Mouse (Mus musculus) thymus, postnatal 10 days (tissue): ENCODE data around the gene Cyb561.
A peak's percentile ranks its signal among the peaks of the same experiment; 100 is the strongest.

ENCODE experiments used
- DNase-seq, 2 experiments: peaks; one replicate each; pipeline ENCODE4 v3.0.0; 2021; ENCODE audit warnings: low spot score in 2 of 2

Gene Cyb561

DNA sequence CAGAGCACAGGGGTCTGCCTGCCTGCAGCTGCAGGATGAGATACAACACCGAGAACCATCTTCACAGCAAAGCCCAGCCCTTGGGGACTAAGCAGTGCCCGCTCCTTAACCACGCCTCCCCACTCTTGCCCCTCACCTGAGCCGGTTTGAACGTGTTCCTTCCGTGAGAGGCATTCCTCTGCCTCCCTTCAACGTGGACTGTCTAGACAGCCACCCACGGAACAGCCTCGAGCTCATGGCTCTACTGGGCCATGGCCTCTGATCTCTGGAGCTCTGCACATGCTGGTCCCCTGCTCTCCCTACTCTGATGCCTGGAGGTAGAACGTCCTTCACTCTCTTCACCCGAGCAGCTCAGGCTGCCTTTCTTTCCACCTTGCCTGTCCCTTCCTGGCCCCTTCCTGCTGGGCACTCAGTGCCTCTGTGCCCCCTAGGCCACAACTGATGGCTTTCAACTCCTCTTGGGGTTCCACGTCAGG, at the start of gene Cyb561:
Gene Cyb561, minus strand, starts transcription at position 426 of the 476 bp plus-strand sequence.
- no peak for DNase-seq

DNA sequence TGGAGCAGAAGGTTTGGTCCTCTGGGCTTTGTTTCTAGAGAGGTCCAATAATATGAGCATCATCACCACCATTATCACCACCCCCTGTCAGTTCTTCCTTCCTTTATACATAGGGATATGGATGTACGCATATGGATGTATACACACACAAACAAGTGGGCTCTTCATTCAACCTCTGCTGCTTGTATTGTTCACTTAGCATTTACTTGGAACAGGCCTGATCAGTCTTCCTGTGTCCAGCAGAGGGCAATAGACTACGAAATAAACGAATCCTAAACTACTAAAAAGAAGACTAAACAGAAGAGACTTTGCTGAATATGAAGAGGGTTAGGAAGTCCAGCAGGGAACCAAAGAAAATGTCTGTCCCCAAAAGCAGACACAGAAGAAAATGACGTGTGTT, 48.6 kb upstream of the Cyb561 start:
- DNase-seq, result peak in 1 of 2 experiments; percentile 27

- DNase-seq, result no peak
Measured at GRCm38 (mm10) chr11:106000062-106000461, 46.9 kb upstream of the Cyb561 start.

DNA sequence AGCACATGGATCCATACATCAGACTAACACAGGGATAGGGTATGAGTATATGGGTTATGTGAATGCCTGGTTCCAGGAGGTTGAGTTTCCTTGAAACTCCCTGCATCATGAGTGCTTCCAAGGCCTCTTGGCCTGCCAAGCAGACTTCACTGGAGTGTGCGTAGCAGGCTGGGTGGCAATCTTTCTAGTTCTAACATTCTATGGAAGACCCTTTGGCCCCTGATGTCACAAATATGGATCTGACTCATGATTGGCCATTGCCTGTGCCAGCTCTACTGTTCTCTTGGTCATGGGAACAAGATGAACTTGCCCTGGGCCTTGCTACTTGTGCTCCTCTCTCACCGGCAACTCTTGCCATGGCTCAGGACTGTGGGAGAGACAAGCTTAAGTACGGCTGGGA, 41.2 kb upstream of the Cyb561 start, which contains the start of gene Ace3:
Gene Ace3, plus strand, starts transcription at position 301 of the 400 bp plus-strand sequence.
- no peak for DNase-seq

DNA sequence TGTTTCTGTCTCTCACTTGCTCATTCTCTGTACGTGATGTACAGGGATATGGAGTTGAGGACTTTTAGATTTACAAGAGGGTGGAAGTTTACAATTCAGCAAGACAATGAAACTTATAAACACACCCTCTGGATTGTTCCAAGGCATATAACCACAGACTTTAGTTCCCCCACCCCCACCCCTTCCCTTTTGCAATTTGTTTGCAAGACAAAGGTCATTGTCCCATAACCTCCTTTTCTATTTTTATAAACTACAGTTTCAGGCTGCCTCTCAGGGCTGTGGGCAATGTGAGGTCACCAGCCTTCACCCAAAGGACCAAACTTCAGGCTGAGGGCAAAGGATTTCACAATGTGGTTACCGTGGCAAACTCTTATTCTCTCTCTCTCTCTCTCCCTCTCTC, 37.1 kb upstream of the Cyb561 start:
- DNase-seq, result no peak

DNA sequence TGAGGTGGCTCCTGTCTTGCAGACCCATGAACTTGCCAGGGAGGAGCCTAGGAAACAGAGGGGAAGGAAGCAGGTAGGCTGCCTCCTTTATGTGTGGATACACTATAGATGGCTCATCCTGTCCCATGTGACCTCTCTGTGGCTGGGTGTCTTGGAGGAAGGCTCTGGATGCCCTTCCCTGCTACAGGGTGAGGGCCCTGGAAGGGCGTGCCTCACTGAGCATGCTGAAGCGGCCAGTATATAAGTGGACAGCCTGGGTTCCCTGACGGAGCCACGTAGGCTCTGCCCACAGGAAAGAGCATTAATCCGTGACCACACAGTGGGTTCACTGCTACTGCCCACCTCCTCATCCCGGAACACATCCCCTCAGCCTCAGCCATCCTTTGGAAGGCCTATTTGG, 36.3 kb upstream of the Cyb561 start:
- DNase-seq, result no peak

DNA sequence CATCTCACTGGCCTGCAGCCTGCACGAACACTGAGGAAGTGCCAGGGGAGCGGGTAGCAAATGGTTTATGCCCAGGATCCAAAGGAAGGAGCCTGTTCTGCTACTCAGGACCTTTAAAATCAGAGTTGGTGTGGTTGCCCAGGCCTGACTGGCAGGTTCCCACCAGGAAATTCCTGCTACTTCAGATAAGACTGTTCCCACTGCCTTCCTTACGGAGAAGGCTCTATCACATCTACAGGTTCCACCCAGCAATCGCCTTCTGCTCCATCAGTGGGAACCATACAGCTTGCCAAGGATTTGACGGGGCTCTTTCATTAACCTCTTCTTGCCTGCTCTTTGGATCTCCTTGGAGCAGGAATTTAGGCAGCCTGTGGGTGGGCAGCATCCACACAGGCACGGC, 34.3 kb upstream of the Cyb561 start:
- DNase-seq, result no peak

- DNase-seq, result no peak
Measured at GRCm38 (mm10) chr11:105984452-105984851, 31.3 kb upstream of the Cyb561 start.

DNA sequence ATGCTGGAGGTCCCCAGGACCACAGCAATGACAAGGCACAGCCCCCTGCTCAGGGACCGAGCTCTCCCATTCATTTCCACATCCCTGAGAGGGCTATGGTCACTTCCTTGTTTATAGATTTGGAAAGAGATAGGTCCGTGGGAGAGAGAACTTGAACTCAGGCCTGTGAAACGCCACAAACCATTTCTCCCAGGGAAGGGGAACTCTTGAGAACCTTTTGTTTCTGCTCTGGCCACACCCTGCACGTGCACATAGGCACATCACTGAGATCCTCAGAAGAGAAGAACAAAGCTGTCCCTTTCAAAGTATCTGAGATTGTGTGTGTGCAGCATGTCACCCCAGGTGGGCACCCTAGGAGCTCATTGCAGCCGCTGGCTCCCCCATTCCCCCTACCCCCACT, 25.5 kb upstream of the Cyb561 start:
- no peak for DNase-seq

DNA sequence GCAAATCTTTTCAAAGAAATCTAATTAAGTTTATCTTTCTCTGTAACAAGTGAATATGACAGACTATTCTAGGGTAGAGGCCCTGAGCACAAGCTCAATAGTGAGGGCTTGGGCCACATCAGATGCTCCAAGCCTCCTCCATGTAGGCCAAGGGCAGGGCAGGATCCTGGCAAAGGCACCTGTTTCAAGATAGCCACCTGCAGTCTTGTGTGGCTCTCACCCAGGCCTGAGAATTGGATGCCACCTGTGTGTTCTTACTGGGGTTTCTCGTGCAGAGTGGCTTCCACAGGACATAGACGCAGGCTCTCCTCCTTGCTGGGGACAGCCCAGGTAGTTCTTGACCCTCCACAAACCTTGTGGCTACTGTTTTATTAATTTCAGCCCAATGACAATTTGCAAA, 25.1 kb upstream of the Cyb561 start:
- no peak for DNase-seq

- no peak for DNase-seq
Measured at GRCm38 (mm10) chr11:105975636-105976035, 22.5 kb upstream of the Cyb561 start.

GRCm38 (mm10) chr11:105975050-105975449, 21.9 kb upstream of the Cyb561 start:
- no peak for DNase-seq

DNA sequence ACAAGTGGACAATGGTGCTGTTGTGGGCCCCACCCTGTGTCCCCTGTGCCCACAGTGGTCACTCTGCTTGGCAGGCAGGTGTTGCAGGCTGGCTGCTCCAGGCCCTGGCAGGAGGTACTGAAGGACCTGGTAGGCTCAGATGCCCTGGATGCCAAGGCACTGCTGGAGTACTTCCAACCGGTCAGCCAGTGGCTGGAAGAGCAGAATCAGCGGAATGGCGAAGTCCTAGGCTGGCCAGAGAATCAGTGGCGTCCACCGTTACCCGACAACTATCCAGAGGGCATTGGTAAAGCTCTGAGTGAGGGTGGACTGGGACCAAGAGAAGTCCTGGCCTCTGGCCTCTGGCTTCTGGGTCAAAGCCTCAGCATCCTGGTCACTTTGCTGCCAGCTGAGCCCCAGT, 21.5 kb upstream of the Cyb561 start:
- DNase-seq, result no peak

- DNase-seq, result peak in 1 of 2 experiments; percentile 14
Measured at GRCm38 (mm10) chr11:105969516-105969915, 16.4 kb upstream of the Cyb561 start.

- no peak for DNase-seq
Measured at GRCm38 (mm10) chr11:105968948-105969347, 15.8 kb upstream of the Cyb561 start.

- no peak for DNase-seq
Measured at GRCm38 (mm10) chr11:105967741-105968574, 14.8 kb upstream of the Cyb561 start, which contains the start of gene Ace. Gene Ace, plus strand, starts transcription at chr11:105967945.

DNA sequence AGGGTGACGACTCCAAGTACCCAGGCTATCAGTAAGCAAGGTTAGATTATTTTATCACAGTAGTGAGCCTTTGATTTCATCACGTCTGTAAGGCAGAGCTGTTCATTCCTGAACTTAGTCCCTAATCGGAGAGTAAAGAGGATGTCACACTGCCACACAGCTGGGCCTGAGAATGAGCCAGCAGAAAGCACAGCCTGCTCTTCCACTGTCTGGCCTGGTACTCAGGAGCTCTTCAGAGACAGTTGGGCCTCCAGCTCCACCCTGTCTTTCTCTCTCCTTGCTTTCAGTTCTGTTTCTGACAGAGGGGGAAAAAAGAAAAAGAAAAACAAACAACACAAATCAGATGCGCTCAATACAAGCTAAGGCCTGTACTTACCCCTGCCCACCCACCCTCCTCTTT, 13.2 kb upstream of the Cyb561 start:
- no peak for DNase-seq

- no peak for DNase-seq
Measured at GRCm38 (mm10) chr11:105964691-105965090, 11.6 kb upstream of the Cyb561 start.

- DNase-seq, result no peak
Measured at GRCm38 (mm10) chr11:105959355-105959754, 6.2 kb upstream of the Cyb561 start.

DNA sequence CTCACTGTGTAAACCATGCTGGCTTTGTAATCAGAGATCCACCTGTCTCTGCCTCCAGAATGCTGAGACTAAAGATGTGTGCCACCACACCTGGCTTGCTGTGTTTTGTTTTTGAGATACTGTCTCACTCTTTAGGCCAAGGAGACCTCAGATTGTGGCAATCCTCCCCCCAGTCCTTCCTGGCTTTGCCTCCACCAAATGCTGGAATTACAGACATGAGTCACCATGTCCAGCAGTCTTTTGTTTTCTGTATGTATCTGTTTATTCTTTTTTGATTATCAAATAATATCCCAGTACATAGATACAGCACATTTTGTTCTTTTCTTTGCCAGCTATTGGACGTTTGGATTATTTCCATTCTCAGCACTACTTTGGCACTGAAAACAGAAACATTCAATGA, 5.4 kb upstream of the Cyb561 start:
- no peak for DNase-seq

- DNase-seq, result no peak
Measured at GRCm38 (mm10) chr11:105957501-105957900, 4.4 kb upstream of the Cyb561 start.

DNA sequence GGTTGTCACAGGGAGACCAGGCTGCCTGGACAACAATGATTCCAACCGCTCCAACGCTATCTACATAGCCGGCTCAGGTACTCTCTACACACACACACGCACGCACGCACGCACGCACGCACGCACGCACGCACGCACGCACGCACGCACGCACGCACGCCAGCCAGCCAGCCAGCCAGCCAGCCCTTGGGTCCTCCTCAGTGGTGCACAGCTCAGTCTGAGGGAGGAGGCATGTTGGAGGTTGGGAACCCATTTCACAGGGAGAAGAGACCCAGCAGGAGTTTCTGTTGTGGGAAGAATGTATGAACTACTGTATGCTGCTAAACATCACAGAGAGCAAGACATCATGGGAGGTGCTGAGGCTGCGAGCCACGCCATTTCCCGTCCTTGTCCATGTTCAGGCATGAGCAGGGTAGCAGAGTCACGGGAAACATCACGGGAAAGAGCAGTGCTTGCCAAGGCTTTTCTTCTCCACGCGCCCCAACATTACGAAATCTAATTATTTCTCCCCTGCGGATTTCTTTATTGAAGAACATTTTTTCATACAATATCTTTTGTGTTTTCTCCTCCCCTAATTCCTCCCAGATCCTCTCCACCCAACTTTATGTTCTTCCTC, 2.8 kb upstream of the Cyb561 start:
- DNase-seq, result no peak

DNA sequence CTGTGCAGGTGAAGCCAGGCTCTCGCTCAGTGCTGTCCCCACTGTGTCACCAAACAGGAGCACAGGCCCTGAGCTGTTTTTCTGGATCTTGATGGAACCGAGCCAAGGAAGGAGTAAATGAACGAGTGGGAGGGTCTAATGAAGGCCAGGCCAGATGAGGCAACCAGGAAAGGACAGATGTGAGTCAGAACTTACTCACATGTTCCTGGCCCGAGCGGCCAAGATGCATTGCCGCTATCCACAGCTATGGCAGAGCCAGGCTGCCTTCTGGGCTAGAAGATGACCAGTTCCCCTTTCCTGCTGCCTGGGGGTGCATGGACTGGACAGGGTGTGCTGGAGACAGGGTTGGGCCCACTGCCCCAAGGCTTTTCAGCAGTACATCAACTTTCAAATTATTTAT, 266 bp upstream of the Cyb561 start:
- no peak for DNase-seq
